ENCODE assay signal across 34 mouse cellular contexts in the genomic region with DNA sequence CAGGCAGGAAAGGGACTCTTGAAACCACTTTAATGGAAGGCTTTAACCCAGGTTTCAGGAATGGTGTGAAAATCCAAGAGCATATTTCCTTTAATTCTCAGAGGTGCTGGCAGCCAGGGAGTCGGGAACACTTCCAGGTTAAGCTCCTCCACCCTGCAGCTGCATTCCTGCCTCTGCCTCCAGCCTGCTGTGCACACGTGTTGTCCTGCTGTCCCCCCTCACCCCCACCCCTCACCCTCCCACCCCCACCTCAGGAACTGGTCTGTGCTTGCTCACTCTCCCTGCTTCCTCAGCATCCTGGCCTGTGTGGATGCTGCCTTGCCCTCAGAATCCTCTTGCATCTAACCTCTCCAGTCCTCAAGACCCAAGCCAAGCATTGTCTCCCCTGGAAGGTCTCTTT. TPM values are rescaled to one million over a fixed set of nuclear protein-coding genes. Genes with fewer than 3 reads are reported as not detected.
DNase-seq lines count a peak whose midpoint lies in the region; ATAC-seq lines count a peak whose summit lies in the region.
"Had no signal": no experiment of that assay in that cellular context is flagged by ENCODE, and none has a peak within 500 bp of the region (broad histone marks: within the 10 kb centered on the region; RNA-seq: fewer than 3 reads in every experiment).

No protein-coding gene starts in this region.

- no peaks in the 10 kb centered on the region for H3K9me3 ChIP-seq in heart, embryonic 10.5 days
- H3K9me3 ChIP-seq in limb, embryonic 11.5 days (ENCODE audit: control insufficient read depth, low read length): no peaks in the 10 kb centered on the region
- H3K9me3 ChIP-seq: embryonic facial prominence, embryonic 13.5 days; G1E; hindbrain, embryonic 10.5 days; midbrain, embryonic 10.5 days; stomach, embryonic 15.5 days had no signal

- peak overlapping the region; percentile 36; the same call in 1 of the 2 replicates for H3K4me3 ChIP-seq in heart, embryonic 10.5 days
- no peak overlapping the region for H3K4me3 ChIP-seq in limb, embryonic 11.5 days (ENCODE audit: low read depth, low read length)
- H3K4me3 ChIP-seq: embryonic facial prominence, embryonic 13.5 days; hindbrain, embryonic 10.5 days; layer of hippocampus, adult 2 months; midbrain, embryonic 10.5 days; stomach, embryonic 15.5 days had no signal

- no peak for DNase-seq in heart, embryonic 10.5 days (ENCODE audit: low spot score)
- no peak for DNase-seq in heart, adult 9 months (ENCODE audit: low spot score in 2 of 2)
- peak; percentile 27 for DNase-seq in NIH3T3 (ENCODE audit: low read depth)
- DNase-seq in fibroblast of lung, adult 2 months (ENCODE audit: low read depth): peak; percentile 40
- peak; percentile 49 for DNase-seq in limb, embryonic 11.5 days (ENCODE audit: low spot score)
- DNase-seq in right cerebral cortex, postnatal 10 days (ENCODE audit: low spot score in 2 of 2): no peak
- DNase-seq: adrenal gland, adult 2 months; B cell, adult 2 months; cerebellum, adult 11-12 months; cerebellum, postnatal 10 days; forebrain, postnatal 0 days; kidney, adult 9 months; kidney, postnatal 25 days; layer of hippocampus, postnatal 36 days; liver, postnatal 0 days; right cerebral cortex, postnatal 4 days; thymus, adult 2 months; thymus, postnatal 4 days had no signal

- H3K4me1 ChIP-seq in heart, embryonic 10.5 days: peaks cover 23% of the 10 kb centered on the region
- H3K4me1 ChIP-seq in limb, embryonic 11.5 days (ENCODE audit: control insufficient read depth, insufficient read depth, low read length): peaks cover 25% of the 10 kb centered on the region
- H3K4me1 ChIP-seq: stomach, embryonic 15.5 days had no signal

- peak overlapping the region; percentile 56 for H3K27ac ChIP-seq in heart, embryonic 10.5 days
- no peak overlapping the region; the same call in 1 of the 2 replicates for H3K27ac ChIP-seq in limb, embryonic 11.5 days (replicated peaks; ENCODE audit: low read depth, low read length)
- H3K27ac ChIP-seq: embryonic facial prominence, embryonic 13.5 days; hindbrain, embryonic 10.5 days; hindbrain, postnatal 0 days; layer of hippocampus, adult 2 months; midbrain, embryonic 10.5 days; stomach, embryonic 15.5 days had no signal

- no peaks in the 10 kb centered on the region for H3K36me3 ChIP-seq in heart, embryonic 10.5 days
- no peaks in the 10 kb centered on the region for H3K36me3 ChIP-seq in limb, embryonic 11.5 days (ENCODE audit: control insufficient read depth, insufficient read depth, low read length)
- H3K36me3 ChIP-seq: embryonic facial prominence, embryonic 13.5 days; G1E; hindbrain, embryonic 10.5 days; midbrain, embryonic 10.5 days; stomach, embryonic 15.5 days had no signal

- H3K9ac ChIP-seq in limb, embryonic 11.5 days (ENCODE audit: low read length): no peak overlapping the region
- H3K9ac ChIP-seq: embryonic facial prominence, embryonic 13.5 days; forebrain, postnatal 0 days; liver, postnatal 0 days; stomach, embryonic 15.5 days had no signal

- ATAC-seq in limb, embryonic 11.5 days (ENCODE audit: insufficient number of reproducible peaks, low FRiP score, low TSS enrichment, low read depth): peak; percentile 72
- no peak for ATAC-seq in frontal cortex, adult (ENCODE audit: low TSS enrichment)
- ATAC-seq: forebrain, postnatal 0 days; hindbrain, postnatal 0 days; intestine, embryonic 16.5 days; liver, postnatal 0 days; lung, postnatal 0 days had no signal

- no peak overlapping the region for H3K4me2 ChIP-seq in limb, embryonic 11.5 days (ENCODE audit: low read depth, severe bottlenecking)
- H3K4me2 ChIP-seq: embryonic facial prominence, embryonic 13.5 days; liver, embryonic 11.5 days; stomach, embryonic 15.5 days had no signal

- WGBS in heart, embryonic 10.5 days: 9% methylated on average over 2 of the region's 2 CpGs
- WGBS in limb, embryonic 11.5 days: 8% methylated on average over 2 of the region's 2 CpGs

- peaks cover 52% of the 10 kb centered on the region for H3K27me3 ChIP-seq in heart, embryonic 10.5 days (ENCODE audit: insufficient read depth, poor library complexity, severe bottlenecking)
- no peaks in the 10 kb centered on the region for H3K27me3 ChIP-seq in limb, embryonic 11.5 days (ENCODE audit: control insufficient read depth, insufficient read depth, low read length)
- H3K27me3 ChIP-seq: stomach, embryonic 15.5 days had no signal

RNA-seq across cellular contexts. Expression of a gene that starts 25.7 kb away (rescaled TPM):
- polyA plus RNA-seq in heart, embryonic 10.5 days (2016; fragmentation: Nextera tagmentation; extraction: Ambion mirVana): 0.23 TPM in 1 of 2 replicates, not detected in the other
- polyA plus RNA-seq in limb, embryonic 11.5 days (2014; fragmentation: Nextera tagmentation; extraction: Ambion mirVana): not detected in 2 replicates
- polyA plus RNA-seq: cortical plate, adult 2 months; embryonic facial prominence, embryonic 13.5 days; forebrain, embryonic 11.5 days; forebrain, postnatal 0 days; G1E; heart, embryonic 16.5 days; hindbrain, embryonic 10.5 days; hindbrain, postnatal 0 days; midbrain, embryonic 10.5 days; midbrain, postnatal 0 days; neural tube, embryonic 14.5 days had no signal

RNA-seq across cellular contexts. Expression of a gene that starts 41.4 kb away (rescaled TPM):
- 0.20 and 0.37 TPM in 2 replicates for polyA plus RNA-seq in heart, embryonic 10.5 days (2016; fragmentation: Nextera tagmentation; extraction: Ambion mirVana)
- 0.74 and 0.89 TPM in 2 replicates for polyA plus RNA-seq in limb, embryonic 11.5 days (2014; fragmentation: Nextera tagmentation; extraction: Ambion mirVana)
- polyA plus RNA-seq: cortical plate, adult 2 months; G1E had no signal

Comparison
In these comparisons a context has a peak if more than half of its experiments do, and no peak if none do; other contexts are left out.
1. DNase-seq: peak in NIH3T3 (single experiment), fibroblast of lung, adult 2 months (single experiment) and limb, embryonic 11.5 days (single experiment); none in heart, embryonic 10.5 days (single experiment), heart, adult 9 months (0 of 2) and right cerebral cortex, postnatal 10 days (0 of 2).